Mouse (Mus musculus) cerebellum, postnatal 14 days (tissue): ENCODE measurements around the gene Akap6.
A peak's percentile ranks its signal among the peaks of the same experiment; 100 is the strongest.

Experiments
- DNase-seq, 2 experiments: peaks; one replicate each; pipeline ENCODE4 v3.0.0; 2021; ENCODE audit warnings: mixed read lengths in 2 of 2

The Akap6 gene

GRCm38 (mm10) chr12:52910819-52911218, 211.6 kb downstream of the Akap6 start:
- peak; percentile 83 to 88 for DNase-seq

- DNase-seq = peak; percentile 19 to 55
Observed at GRCm38 (mm10) chr12:52918939-52919338, 219.8 kb downstream of the Akap6 start.

GRCm38 (mm10) chr12:52922510-52922909, 223.3 kb downstream of the Akap6 start:
- no peak for DNase-seq

- DNase-seq = no peak
Observed at GRCm38 (mm10) chr12:52925448-52925847, 226.3 kb downstream of the Akap6 start.

- no peak for DNase-seq
Observed at GRCm38 (mm10) chr12:52933832-52934231, 234.6 kb downstream of the Akap6 start.

- DNase-seq = no peak
Observed at GRCm38 (mm10) chr12:52934989-52935388, 235.8 kb downstream of the Akap6 start.

GRCm38 (mm10) chr12:52938786-52939185, 239.6 kb downstream of the Akap6 start:
- DNase-seq = no peak

GRCm38 (mm10) chr12:52939324-52939946, 240.3 kb downstream of the Akap6 start:
- no peak for DNase-seq

- no peak for DNase-seq
Observed at GRCm38 (mm10) chr12:52941941-52942340, 242.8 kb downstream of the Akap6 start.

GRCm38 (mm10) chr12:52944274-52944673, 245.1 kb downstream of the Akap6 start:
- DNase-seq = no peak

GRCm38 (mm10) chr12:52944949-52945348, 245.8 kb downstream of the Akap6 start:
- DNase-seq = no peak

GRCm38 (mm10) chr12:52950660-52951059, 251.5 kb downstream of the Akap6 start:
- DNase-seq = no peak

GRCm38 (mm10) chr12:52957587-52957986, 258.4 kb downstream of the Akap6 start:
- DNase-seq = no peak

- no peak for DNase-seq
Observed at GRCm38 (mm10) chr12:52957994-52958393, 258.8 kb downstream of the Akap6 start.

GRCm38 (mm10) chr12:52991745-52992144, 292.6 kb downstream of the Akap6 start:
- peak; percentile 87 to 88 for DNase-seq

- DNase-seq = no peak
Observed at GRCm38 (mm10) chr12:53012336-53012735, 313.2 kb downstream of the Akap6 start.

- DNase-seq = no peak
Observed at GRCm38 (mm10) chr12:53014539-53014938, 315.4 kb downstream of the Akap6 start.

GRCm38 (mm10) chr12:53024575-53025246, 325.5 kb downstream of the Akap6 start:
- DNase-seq = no peak

GRCm38 (mm10) chr12:53027308-53027707, 328.1 kb downstream of the Akap6 start:
- no peak for DNase-seq

- DNase-seq = no peak
Observed at GRCm38 (mm10) chr12:53028926-53029325, 329.7 kb downstream of the Akap6 start.

GRCm38 (mm10) chr12:53029910-53030309, 330.7 kb downstream of the Akap6 start:
- DNase-seq = no peak

- peak; percentile 37 to 42 for DNase-seq
Observed at GRCm38 (mm10) chr12:53032762-53033161, 333.6 kb downstream of the Akap6 start.

- peak in 1 of 2 experiments; percentile 17 for DNase-seq
Observed at GRCm38 (mm10) chr12:53033404-53033913, 334.3 kb downstream of the Akap6 start.

- no peak for DNase-seq
Observed at GRCm38 (mm10) chr12:53040634-53041033, 341.5 kb downstream of the Akap6 start.
